Mouse (Mus musculus): ENCODE data around the gene Irf3.
"Not testable (repeated sequence)": the region's sequence is repeated elsewhere in the genome, so short reads cannot be mapped to it uniquely, and the experiment has no call there.

Gene Irf3

DNA sequence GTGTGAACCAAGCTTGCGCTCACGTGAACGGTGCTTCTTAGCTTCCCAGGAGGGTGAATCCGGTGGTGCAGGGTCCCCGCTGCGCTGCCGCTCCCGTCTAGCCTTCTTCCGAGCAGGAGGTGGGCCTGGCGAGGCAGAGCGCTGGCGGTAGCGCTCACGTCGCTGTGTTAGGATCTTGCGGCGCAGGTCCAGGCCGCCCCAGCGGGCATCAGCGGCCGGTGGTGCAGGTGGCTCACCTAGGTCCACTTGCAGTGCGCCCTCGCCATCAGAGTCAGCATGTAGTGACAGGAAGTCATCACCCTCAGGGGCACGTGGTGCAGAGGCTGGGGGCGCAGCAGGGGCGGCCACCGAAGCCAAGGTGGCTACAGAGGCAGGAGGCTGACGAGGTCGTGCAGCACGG, 10.4 kb downstream of the Irf3 start:
- no peak for DNase-seq (ENCODE audit: low spot score in 2 of 2)

DNA sequence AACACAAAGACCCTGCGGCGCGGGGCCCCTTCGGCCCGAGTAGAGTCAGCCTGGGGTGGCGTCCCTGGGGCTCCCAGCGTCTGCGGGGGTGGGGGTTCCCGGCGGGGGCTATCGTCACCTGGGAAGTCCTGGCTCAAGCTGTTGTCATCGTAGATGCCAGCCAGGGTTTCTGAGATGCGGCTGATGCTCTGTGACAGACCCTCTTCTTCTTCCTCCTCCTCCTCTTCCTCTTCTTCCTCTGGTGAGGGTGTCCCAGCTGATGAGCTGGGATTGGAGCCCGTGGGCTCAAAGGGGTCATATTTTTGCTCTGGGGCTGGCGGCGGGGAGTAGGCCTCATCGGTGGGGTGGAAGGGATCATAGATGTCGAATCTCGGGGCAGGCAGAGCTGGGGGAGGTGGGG, 11.0 kb downstream of the Irf3 start:
- no peak for DNase-seq (ENCODE audit: low spot score in 2 of 2)

DNA sequence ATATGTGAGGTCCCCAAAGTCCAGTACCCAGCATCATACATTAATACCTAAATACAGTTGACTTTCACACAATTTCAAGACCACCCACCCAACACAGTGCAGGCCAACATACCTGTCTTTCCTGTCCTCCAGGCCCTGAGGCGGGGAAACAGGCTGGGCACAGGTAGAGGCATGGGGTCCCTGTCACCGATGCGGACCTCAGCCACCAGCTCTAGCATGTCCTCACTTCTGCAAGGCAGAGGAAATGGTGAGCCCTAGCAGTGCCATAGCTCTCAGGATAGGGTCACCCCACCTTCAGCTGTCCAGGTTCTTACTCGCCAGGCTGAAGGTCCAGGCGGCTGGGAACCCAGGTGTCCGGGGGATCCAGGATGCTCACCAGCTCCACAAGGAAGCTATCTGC, 14.6 kb downstream of the Irf3 start:
- DNase-seq (ENCODE audit: low spot score in 2 of 2) = no peak

DNA sequence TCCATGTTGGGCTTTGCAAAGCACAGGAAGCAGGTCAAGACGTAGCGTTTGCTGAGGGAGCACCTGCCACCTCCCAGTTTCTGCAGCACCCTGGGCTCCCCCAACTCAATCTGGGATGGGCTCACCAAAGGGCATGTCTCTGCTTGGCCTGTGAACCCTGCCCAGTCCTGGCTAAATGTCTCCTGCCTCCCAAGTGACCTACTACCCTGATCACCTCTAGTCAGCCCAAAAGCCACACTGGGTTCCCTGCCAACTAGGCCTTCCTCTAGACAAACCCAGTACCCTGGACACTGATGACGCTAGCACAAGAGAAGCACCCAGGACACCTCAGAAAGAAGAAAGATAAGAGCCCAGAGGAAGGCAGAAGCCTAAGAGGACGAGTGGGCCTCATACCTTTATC, 15.4 kb downstream of the Irf3 start:
- DNase-seq (ENCODE audit: low spot score in 2 of 2) = no peak

DNA sequence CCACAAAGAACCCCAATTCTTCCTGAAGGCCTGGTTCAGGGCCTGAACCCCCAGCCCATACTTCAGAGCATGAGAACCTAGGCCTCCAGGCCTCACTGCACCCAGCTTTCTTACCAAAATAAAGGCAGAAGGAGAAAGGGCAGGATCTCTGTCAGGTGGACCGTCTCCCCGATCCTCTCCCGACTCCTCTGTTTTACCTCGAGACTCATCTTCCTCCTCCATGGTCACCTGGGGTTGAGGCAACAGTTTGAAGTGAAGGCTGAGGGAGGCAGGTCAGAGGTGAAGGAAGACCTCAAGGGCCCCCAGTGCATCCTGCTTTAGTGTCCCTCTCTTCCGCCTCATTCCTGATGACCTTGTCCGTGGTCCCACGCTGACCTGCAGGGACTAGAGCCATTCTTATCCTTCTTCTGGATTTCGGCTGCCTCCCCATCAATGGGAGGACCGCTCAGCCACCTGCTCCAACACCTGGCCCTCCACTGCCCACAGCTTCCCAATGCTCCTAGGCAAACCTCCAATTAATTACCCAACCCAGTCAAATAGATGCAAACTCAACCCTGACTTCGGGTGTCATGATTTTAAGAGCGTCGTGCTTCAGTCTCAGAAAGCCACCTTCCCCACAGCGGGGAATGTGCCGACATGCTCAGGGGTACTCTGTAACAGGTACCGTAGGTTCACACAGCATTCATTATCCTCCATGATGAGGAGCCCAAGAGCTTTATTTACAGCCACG, 16.1 kb downstream of the Irf3 start:
- DNase-seq (ENCODE audit: low spot score in 2 of 2) = no peak

DNA sequence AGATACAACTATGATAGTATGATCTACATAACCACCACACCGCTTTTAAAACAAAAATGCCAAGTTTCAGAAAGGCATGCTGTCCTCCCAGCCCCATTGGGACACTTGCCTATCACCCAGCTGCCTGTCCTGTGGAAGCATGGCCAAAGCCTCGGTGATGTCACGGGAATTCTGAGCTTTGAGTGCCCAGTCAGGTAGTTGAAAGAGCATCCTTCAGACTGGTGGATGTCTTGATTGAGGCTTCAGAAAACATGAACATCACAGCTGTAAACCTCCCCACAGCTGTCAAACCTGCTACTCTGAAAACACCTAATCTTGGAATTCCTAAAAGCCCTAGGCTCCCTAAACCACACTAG, 16.6 kb downstream of the Irf3 start:
- DNase-seq (ENCODE audit: low spot score in 2 of 2) = no peak

DNA sequence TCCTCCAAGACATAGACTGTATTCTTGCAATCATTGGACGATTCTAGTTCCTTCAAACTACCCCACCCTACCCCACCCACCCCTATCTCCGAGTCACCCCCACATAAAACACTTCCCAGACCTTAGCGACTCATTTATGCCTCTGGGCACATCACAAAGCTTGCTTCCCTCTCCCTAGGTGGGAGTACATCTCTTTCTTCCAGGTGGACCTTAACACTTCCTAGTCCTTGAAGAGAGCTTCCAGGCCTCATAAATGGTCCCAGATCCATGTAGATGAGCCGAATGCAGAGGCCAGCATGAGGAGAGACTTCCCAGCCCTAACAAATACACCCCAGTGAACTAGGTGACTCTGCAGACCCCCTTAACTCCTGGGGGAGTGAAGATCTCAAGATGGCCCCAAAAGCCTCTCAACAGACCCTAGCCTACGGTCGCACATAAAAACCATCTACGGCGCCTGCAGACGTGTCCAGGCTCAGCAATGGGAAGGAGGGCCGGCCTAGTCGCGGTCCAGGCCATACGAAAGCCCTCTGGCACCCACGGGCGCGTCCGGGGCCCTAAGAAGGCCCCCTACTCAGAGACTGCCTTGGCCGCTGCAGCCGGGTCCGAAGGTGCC, 18.0 kb downstream of the Irf3 start:
- DNase-seq (ENCODE audit: low spot score in 2 of 2) = peak in 1 of 2 experiments; percentile 28

DNA sequence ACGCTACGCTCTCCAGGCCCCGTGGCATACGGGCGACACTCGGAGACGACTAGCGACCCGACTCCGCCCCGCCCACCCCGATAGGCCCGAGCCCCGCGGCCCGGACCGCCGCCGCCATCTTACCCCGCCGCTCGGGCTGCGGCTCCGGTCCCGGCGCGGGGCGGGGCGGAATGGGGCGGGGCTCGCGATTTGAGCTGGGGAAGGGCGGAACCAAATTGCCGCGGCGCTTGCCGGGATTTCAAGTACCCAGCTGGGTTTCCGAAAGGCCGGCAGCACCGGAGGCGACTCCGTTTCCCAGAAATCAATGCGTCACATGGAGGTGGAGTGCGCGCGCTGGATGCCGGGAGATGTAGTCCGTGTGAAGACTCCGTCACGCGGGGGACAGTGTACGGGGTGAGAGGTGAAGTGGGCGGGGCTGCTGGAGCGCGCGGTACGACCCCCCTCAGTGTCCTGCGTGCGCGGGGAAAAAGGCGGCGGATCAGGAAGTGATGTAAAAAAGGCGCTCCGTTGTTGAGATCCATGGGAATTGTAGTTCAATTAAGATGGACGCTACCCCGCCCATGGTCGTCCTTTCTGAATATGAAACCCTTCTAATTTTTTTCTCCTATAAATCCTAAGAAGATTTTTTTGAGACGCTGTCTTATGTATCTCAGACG, 18.6 kb downstream of the Irf3 start, which contains the start of gene Scaf1:
Gene Scaf1, minus strand, starts transcription at position 407 of the 656 bp plus-strand sequence.
- DNase-seq (ENCODE audit: low spot score in 2 of 2) = peak; percentile 99 to 100

DNA sequence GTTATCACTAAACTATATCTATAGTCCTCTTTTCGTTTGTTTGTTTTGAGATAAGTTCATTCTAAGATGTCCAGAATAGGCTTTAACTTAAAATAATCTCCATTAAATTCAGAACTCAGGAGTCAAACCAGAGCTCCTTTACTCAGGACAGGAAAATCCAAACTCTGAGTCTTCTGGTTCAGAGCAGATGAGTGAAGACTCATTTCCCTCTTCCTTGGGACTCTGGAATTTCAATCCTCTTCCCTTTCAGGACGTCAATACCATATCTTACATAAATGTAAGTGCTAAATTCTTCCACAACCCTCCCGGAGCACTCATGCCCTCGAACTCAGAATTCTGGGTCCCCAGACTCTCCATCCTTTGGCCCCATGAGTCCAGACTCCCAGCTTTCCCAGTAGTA, 19.3 kb downstream of the Irf3 start:
- no peak for DNase-seq (ENCODE audit: low spot score in 2 of 2)

DNA sequence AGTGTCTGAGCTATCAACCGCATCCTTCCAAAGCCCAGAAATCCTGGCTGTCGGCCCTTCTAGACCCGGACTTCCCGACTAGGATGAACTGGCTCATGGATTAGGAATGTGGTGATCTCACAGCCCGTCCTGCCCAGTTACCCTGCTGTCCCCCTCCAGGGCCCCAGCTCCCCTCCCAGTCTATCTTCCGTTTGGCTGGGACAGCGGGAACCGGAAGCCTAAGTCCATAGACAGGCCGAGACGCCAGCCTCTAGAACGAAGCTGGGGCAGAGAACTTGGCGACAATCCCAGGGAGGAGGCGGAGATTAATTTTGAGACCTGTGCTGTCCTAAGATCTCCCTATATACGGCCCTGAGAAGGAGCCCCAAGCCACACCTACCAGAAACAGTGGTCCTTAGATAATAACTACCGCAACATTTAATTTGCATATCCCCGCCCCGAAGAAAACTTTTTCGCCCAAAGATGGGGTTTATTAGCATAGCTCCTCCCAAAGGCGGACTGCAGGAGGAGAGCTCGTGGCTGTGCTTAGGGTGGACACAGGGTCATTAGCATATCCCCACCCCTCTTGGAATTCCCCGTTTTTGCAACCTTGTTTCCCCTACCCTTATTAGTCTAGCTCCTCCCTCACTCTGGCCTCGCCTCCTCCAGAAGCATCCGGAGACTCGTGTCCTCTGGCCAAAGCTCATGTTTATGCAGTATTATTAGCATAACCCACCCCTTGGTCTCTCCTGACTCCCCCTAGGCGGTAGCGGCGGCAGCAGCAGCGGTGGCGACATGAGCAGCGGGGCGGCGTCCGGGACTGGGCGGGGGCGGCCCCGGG, 20.0 kb downstream of the Irf3 start, which contains the start of gene Rras:
Gene Rras, plus strand, starts transcription at position 720 of the 820 bp plus-strand sequence.
- DNase-seq (ENCODE audit: low spot score in 2 of 2) = peak; percentile 91 to 93

DNA sequence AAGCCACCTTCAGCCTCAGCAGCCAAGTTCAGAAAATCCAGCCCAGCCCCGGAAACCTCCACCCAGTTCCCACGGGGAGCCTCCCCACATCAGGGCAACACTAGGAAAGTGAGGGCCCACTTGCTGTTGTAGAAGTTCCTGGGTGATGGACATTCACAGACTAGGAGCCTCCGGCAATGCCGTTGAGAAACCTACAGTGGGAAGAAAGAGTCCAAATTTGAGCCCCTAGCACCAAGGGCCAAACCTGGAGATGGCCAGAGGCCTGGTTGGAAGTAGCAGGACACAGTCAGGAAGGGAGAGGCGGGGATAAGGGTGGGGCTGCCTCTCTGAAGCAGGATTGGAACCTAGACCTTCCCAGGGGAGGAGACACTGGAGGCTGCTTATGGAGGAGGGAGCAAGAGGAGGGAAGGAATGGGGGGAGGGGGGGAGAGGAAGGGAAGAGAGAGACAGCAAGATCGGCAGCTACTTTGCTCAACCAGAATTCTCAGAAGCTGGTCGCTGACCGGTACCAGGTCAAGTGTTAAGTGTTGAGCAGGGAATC, 21.7 kb downstream of the Irf3 start:
- DNase-seq (ENCODE audit: low spot score in 2 of 2) = no peak

DNA sequence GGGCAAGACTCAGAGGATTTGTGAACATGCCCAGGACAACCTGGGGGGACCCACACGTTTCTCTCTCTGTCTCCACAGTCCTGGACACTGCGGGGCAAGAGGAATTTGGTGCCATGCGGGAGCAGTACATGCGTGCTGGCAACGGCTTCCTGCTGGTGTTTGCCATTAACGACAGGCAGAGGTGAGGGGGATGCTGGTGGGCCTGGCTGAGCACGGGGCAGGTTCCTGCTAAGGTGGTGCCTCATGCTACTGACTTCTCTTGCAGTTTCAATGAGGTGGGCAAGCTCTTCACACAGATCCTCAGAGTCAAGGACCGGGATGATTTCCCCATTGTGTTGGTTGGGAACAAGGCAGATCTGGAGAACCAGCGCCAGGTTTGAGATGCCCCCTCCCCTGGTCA, 22.8 kb downstream of the Irf3 start:
- DNase-seq (ENCODE audit: low spot score in 2 of 2) = no peak

DNA sequence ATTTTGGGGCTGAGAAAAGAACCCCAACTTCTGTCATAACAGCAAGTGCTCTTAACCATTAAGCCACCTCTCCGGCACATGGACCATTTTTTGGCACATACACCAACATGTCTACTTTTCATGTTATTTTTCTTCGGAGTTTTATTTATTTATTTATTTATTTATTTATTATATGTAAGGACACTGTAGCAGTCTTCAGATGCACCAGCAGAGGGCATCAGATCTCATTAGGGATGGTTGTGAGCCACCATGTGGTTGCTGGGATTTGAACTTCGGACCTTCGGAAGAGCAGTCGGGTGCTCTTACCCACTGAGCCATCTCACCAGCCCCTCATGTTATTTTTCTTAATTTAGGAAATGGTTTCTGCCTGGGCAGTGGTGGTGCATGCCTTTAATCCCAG, 26.3 kb downstream of the Irf3 start:
- DNase-seq (ENCODE audit: low spot score in 2 of 2) = not testable (repeated sequence)

DNA sequence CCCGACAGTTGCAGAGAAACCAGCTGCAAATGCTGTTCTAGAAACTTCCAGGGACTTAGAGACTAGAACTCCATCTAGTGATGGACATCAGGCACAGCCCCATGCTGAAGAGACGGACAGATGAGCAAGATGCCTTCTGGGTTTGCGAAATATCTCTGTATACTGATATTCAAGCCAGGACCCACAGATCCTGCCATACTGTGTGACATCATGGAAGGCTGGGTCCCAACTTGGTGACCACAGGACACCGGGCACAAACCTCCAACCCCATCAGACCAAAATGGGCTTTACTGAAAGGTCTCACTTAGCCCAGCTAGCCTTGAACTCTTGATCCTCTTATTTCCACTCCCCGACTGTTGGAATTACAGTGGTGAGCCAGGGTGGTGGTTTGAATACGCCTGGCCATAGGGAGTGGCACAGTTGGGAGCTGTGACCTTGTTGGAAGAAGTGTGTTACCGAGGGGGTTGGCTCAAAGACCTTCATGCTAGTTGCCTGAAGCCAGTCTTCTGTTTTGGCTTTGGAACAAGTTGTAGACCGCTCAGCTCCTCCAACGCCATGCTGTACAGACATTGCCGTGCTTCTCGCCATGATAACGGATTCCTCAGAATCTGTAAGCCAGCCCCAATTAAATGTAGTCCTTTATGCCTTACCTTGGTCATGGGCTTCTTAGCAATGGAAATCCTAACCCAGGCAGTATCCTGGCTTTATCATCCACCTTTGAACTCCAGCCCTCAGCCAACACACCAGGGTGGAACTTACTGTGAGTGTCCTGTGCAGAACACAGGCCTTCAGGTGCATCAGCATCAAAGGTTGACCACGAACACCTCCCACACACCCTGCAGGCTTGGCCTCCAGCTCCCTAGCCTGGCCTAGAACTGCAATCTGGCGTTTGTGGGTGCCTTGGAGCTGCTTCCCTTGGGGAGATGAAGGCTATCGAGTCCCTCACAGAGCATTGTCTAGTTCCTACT, 27.1 kb downstream of the Irf3 start:
- no peak for DNase-seq (ENCODE audit: low spot score in 2 of 2)

DNA sequence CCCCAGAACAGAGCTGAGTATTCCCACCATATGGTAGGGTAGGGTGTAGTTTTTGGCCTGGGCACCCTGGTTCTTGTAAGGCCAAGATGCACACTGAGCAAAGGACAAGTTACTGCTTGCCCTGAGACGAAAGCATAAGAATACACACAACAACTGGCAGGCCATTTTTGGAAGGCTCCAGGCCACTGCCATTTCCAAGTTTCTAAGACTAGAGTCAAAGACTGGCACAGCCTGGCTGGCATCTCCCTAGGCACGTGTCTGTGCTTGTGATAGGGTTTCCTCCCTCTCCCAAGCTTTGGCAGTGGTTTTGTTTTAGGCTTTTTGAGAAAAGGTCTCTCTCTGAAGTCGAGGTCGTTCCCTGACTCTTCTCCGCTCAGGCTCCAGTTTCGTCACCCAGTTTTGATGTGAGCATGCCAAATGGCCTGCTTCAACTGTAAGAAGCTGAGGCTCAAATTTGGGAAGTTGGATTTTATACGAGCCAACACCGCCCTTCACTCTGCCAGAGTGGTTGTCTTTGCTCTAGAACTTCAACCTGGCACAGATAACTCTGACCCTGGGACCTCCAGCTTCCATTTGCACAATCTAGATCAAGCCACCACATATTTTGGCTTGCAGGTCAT, 28.3 kb downstream of the Irf3 start:
- DNase-seq (ENCODE audit: low spot score in 2 of 2) = no peak

DNA sequence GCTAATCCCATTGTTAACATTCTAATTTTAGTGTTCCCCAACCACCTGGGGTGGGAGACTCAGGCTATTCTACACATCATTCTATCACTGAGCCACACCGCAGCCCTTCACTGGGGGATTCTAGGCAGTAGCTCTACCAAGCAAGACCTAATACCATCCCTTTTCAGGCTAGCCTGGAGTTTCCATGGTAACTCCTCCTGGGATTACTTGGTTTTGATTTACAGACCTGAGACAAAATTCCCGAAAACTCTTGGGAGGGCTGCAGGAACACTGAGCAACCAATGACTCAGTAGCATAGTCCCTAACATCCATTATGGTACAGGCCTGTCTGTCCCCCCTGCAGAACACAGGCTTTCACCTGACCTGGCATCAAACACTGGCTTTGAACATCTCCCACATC, 28.8 kb downstream of the Irf3 start:
- DNase-seq (ENCODE audit: low spot score in 2 of 2) = no peak

DNA sequence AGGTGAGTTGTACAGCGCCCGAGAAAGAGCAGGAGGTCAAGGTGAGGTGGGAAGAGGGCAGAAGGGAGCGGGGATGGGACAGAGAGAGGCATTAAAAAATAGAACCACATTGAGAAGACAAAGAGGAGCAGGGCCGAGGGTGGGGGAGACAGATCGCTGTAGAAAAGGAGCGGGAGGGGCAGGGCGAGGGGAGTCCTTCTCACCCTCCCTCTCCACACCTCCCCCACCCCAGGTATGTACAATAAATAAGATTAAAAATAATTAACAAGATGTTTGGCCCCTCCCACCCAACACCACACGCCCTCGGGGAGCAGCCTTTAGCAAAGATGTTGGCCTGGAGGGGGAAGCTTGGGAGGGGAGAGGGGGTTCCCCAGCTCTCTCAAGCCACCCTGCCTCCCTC, 30.3 kb downstream of the Irf3 start:
- DNase-seq (ENCODE audit: low spot score in 2 of 2) = no peak

DNA sequence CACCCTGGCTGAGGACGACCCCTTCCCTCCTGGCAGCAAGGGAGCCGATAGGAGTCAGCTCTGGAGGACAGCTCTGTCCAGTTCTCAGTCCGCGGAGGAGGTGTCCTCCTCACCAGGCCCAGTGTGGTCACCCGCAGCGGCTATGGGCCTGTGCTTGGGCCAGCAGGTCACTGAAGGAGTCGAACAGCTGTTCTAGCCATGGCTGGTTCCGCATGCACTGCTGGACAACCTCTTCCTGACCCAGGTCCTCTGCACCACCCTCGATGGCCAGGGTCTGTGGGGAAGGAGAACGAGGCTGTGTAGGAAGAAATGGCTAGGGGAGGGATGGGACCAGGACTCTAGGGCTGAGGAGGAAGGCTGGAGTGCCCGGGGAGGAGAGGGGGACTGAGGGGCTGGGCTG, 30.9 kb downstream of the Irf3 start:
- no peak for DNase-seq (ENCODE audit: low spot score in 2 of 2)

DNA sequence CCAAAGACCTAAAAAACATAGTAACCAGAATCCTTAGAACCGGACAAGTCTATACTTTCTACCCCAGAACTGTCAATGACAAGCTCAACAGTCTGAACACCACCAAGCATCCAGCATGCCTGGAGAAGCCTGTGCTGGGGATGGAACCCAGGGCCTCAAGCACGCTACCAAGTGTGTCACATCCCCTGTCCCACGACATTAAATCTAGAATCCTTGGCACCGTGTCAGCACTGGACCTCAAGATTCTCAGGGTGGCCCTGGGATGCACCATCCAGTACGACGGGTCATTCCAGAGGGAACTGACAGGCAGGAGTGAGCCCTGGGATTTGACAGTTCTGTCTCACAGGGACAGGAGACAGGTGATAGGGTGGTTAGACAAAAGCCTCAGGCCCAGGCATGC, 32.5 kb downstream of the Irf3 start:
- DNase-seq (ENCODE audit: low spot score in 2 of 2) = no peak

DNA sequence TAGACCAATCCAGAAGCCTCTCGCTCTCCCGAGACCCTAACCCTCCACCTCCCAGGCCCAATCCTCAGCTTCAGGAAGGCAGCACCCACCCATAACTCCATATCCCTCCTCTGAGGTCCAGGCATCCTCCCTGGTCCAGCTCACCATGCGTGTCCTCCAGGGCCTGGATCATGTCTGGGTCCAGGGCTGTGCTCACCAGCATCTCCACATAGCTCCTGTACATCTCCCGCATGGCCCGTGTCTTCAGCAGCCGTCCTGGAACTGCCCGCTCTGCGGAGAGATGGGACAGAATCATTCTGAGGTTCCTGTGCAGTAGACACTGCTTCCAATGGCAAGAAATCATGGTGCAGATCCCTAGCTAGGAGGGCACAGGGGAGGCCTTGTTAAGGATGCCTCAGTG, 33.4 kb downstream of the Irf3 start:
- no peak for DNase-seq (ENCODE audit: low spot score in 2 of 2)
